Mouse (Mus musculus) gastrocnemius, postnatal 36 days (tissue): ENCODE data around the gene Ccdc85c. TPM values are rescaled to one million over a fixed set of nuclear protein-coding genes. Genes with fewer than 3 reads are reported as not detected.

ENCODE experiments used
- DNase-seq, 2 experiments: peaks; one replicate each; pipeline ENCODE4 v3.0.0; 2022
- intact Hi-C: fragments of 180-260 bp; cut with DNase I; formaldehyde crosslinking; loops from one replicate; pipeline ENCODE4 v1.15.1; 2025
- total RNA-seq, 2 experiments: library from RNA; stranded (reverse); gene quantifications; 2 replicates each; pipeline ENCODE4 v1.2.3; 2021

The Ccdc85c gene
- total RNA-seq, 2 experiments from 2014 or later: 24.0 to 26.5 TPM

GRCm38 (mm10) chr12:108245579-108245978 is 29.6 kb downstream of the Ccdc85c start:
- no peak for DNase-seq
- intact Hi-C loops: no loop called here

DNA sequence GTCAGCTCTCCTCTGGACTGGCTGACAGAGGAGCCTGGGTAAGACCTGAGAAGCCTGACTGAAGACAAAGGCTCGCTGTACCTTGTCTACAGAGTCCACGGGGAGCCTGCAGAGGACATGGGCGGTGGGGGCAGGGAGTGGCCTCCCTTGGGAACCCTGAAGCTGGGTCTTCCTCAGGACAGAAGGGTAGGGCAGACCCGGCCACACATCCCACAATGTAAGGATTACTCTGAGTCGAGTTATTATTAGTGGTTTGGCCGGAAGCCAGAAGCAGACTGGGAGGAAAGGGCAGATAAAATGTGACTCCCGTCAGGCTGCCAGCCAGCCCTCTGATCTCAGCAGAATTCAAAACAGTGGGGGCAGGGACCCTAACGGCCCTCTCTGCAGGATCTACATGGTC is 30.4 kb downstream of the Ccdc85c start:
- DNase-seq: peak; percentile 49 to 53
- intact Hi-C loops: no loop called here

DNA sequence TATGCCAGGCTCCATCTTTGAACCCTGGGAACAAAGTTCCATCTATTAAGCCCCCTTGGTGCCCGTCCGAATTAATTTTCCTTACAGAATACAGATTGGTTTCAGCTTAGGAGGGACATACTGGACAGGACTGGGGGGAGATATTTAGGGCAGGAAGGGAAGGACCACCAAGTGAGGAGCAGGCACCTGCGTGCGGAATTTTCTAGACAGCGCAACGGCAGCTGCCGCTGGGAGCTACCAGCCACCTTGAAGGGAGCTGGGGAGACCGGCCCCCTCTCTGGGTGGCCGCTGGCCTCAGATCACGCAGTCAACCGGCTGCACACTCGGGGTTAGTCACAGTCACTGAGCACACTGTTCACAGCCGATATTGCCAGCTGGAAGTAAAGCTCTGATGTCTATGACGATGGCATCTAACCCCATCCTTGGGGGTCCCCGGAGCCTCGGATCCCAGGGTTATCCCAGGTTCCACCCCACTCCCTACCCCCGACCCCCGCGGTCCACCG is 32.9 kb downstream of the Ccdc85c start:
- no peak for DNase-seq
- intact Hi-C loops: no loop called here

DNA sequence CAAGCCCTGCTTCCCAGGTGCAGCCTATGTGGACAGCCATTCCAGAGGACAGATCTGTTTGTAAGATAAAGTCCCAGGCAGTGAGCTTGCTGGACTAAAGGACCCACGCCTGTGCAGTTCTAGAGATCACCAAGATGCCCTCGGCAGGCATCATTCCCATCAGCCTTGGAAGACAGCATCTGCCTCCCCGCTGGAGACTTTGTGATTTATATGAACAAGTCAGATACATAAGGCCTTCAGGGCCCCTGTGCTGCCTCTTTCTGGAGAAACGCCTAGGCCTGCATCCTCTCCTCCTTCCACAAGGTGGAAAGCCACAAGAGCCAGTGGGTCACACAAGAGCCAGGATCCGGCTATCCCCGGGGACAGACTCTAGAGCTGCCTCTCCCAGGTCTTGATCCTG is 33.6 kb downstream of the Ccdc85c start:
- no peak for DNase-seq
- intact Hi-C loops: no loop called here

- no peak for DNase-seq
- intact Hi-C loops: no loop called here
Observed at GRCm38 (mm10) chr12:108240953-108241588, 34.2 kb downstream of the Ccdc85c start.

- DNase-seq: no peak
- intact Hi-C loops: no loop called here
Observed at GRCm38 (mm10) chr12:108240401-108240890, 34.8 kb downstream of the Ccdc85c start.

DNA sequence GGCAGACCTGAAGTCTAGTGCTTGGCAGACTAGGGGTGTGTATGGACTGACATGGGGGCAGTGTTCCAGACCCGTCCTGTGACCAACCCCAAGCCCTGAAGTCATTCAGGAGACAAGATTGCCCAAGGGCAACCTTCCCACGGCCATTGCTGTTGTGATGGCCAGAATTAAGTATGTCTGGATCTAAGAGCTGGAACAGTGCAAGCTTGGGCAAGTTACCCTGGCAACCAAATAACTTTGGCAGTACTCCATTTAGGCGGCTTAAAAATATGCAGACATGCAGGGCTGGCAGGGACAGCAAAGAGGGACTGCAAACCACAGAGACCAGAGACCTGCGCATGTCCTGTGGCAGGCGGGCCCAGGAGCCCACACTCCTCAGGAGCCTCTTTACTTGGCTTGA is 35.8 kb downstream of the Ccdc85c start:
- no peak for DNase-seq
- intact Hi-C loops: no loop called here

- DNase-seq: no peak
- intact Hi-C loops: no loop called here
Observed at GRCm38 (mm10) chr12:108238395-108239035, 36.7 kb downstream of the Ccdc85c start.

GRCm38 (mm10) chr12:108237300-108238006 is 37.8 kb downstream of the Ccdc85c start:
- no peak for DNase-seq
- intact Hi-C loops: no loop called here

DNA sequence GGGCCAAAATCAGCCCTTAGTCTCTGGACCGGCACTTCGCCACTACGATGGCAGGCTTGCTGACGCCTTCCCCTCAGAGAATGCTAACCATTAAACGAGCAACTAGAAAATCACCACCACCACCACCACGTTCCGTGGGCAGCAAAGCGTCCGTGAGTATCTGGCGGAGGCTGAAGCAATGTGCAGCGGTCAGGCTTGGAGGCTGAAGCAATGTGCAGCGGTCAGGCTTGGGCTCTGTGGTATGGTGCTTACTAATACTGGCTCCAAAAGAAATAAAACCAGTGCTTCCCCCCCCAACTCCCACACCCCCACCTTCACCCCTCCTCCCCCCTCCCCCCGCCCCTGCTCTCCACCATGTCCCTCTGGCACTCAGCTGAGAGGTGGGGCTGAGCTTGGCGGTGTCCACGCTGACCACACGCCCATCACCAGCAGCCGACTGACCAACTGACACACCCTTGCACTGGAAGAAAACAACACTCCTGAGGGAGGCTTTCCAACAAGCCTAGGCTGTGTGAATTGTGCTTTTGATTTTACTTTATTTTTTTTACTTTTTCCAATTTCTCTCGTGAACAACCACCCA is 39.2 kb downstream of the Ccdc85c start:
- intact Hi-C loops: no loop called here
- DNase-seq: no peak

GRCm38 (mm10) chr12:108234832-108235602 is 40.2 kb downstream of the Ccdc85c start:
- no peak for DNase-seq

DNA sequence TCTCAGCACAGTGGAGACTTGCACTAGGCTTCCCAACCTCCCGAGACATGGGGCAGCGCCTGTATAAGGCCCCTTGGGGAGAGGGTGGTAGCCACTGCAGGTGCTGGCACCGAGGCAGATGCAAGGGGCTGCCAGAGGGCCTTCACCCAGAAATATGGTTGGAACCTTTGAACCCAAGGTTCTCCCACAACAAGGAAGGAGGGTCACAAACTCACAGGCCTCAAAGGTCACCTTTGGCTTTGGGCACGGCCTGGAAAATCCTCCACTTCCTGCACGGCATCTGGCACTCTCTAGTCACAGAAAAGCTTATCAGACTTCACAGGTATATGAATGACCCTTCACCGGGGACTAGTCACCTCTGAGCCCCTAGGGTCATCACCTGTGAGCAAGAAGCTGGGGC is 41.5 kb downstream of the Ccdc85c start:
- intact Hi-C loops: loop anchor here (5.0 kb wide), 1 partner anchor 44 kb away; the partner anchor contains the start of gene Ccdc85c
- DNase-seq: no peak

More at GRCm38 (mm10) chr12:108234832-108235602, 40.2 kb downstream of the Ccdc85c start:
- intact Hi-C loops: loop anchor here (5.0 kb wide), 1 partner anchor 42 kb away; the partner anchor contains the start of gene Ccdc85c

DNA sequence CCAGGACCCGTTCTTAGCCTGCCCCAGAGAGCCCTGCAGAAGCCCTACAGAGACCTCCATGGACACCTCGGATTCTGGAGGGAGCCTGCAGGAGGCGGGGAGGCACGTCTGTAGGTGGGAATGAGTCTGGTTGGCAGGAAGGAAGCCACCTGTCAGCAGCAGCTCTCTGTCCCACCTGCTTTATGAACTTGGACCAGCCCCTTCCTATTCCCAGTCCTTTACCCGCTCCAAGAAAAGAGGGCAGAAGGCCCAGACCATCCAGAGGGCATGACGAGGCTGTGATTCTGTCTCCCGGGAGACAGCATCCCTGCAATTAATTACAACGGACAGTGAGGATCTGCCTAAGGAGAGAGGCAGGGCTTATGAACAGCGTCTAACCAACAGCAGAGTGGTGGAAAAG is 43.3 kb downstream of the Ccdc85c start:
- intact Hi-C loops: loop anchor here (5.0 kb wide), 1 partner anchor 45 kb away; the partner anchor contains the start of gene Ccdc85c
- no peak for DNase-seq

DNA sequence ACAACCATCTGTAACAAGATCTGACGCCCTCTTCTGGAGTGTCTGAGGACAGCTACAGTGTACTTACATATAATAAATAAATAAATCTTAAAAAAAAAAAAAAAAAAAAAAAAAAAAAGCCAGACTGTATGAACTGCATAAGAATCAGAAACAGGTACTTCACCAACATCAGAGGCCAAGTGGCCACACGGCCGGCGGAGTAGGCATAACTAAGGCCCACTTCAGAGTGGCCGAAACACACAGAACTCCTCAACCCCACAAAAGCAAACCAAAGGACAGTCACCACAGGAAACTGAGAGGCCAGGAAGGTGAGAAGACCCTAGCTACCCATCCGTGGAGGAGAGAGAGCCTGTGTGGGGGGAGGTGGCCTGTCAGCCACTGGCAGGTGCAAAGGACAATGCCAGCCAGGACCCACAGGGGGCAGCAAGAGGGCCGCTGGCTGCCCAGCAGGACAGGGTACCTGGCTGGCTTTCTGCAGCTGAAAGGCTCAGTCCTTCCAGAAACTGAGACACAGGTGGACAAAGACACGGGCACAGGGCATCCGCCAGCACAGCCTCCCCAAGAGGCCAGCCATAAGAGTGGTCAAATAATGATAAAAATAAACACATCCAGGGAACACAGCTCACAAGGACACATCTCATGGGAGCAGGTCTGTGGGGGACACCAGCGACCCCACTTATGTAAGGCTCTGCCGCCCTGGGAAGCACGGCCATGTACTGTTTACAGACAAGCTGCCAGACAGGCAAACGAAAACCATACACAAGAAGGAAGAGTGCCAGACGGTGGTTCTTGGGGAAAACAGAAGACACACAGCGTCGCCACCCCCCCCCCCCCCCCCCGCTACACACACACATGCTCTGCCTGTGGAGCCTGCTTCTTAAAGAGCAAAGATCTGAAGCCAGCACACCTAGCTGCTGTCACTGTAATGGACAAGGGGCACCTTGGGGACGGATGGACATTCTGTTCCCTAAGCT is 44.1 kb downstream of the Ccdc85c start:
- DNase-seq: no peak
- intact Hi-C loops: loop anchor here (5.0 kb wide), 1 partner anchor 46 kb away; the partner anchor contains the start of gene Ccdc85c

GRCm38 (mm10) chr12:108230077-108230476 is 45.1 kb downstream of the Ccdc85c start:
- intact Hi-C loops: loop anchor here (5.0 kb wide), 1 partner anchor 47 kb away; the partner anchor contains the start of gene Ccdc85c
- DNase-seq: no peak

DNA sequence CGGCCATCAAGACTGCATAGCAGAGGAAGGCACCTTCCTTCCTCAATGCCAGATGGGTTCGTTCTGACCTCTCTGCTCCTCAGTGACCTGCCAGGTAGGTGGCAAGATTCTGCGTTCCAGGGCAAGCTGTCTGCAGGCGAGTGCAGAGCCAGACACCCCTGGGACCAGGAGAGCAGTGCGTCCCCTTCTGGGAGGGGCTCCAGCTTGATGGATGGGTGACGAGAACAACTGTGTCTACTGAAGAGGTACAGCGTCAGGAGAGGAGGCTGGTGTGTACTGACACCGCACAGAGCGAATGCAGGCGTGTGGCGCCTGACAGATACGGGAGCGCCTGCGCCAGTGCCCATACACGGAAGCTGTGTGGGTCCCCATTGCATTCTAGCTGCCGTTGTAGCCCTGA is 47.7 kb downstream of the Ccdc85c start:
- intact Hi-C loops: no loop called here
- no peak for DNase-seq

GRCm38 (mm10) chr12:108226941-108227340 is 48.3 kb downstream of the Ccdc85c start:
- DNase-seq: no peak
- intact Hi-C loops: no loop called here

DNA sequence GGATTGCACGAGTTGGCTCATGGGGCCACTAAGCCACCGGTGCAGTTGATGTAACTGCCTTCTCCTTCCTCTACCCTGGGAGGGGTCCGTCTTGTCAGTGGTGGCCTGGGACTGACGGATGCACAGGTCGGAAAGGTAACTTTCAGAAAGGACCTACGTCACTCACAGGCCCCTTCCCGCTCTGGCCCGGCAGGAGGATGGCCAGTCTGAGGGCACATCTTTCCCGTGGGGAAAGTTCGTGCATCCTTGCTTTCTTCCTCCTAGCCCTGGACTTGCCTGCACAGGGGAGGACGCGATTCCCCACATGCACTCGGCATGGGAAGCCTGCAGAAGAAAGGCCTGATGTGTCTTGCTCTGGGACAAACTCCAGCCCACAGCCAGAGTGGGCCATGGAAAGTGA is 49.0 kb downstream of the Ccdc85c start:
- intact Hi-C loops: no loop called here
- DNase-seq: no peak

GRCm38 (mm10) chr12:108225781-108226180 is 49.4 kb downstream of the Ccdc85c start:
- DNase-seq: no peak

More at GRCm38 (mm10) chr12:108225781-108226180, 49.4 kb downstream of the Ccdc85c start:
- intact Hi-C loops: no loop called here
